Mouse (Mus musculus): Measurements from ENCODE around the gene Scg2. TPM values are rescaled to one million over a fixed set of nuclear protein-coding genes. Genes with fewer than 3 reads are reported as not detected.

Gene Scg2
- polyA plus RNA-seq, 1 experiment from 2014 or later = 53.8 TPM

DNA sequence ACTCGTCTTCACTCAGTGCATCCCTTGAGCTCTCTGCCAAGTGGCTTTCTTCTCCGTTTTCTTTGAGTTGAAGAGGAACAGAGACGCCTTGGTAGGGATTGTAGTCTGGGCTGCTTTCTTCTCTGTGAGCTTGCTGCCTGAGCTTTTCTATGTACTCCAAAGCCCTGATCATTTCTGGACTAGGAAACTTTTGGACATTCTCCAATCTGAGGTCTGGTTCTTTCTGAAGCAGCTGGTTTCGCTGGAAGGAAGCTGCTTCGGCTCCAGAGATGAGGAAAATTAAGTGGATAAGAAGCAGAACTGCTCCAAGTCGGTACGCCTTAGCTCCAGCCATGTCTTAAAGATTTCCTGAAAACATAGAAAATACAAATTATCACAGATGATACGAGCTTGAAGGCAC lies 3.2 kb downstream of the Scg2 start:
- no peak overlapping the region for H3K4me3 ChIP-seq
- H3K9me3 ChIP-seq = no peaks in the 10 kb centered on the region
- H3K9ac ChIP-seq (replicated peaks) = no peak overlapping the region
- no peak overlapping the region for H3K27ac ChIP-seq (replicated peaks)
- peaks cover 2% of the 10 kb centered on the region; the same call in 1 of the 2 replicates for H3K4me1 ChIP-seq
- no peaks in the 10 kb centered on the region for H3K36me3 ChIP-seq
- no peaks in the 10 kb centered on the region for H3K27me3 ChIP-seq
- no peak overlapping the region for H3K4me2 ChIP-seq (replicated peaks)
- ATAC-seq (replicated peaks) = no peak
- WGBS = 82% methylated on average over 8 of the region's 8 CpGs

DNA sequence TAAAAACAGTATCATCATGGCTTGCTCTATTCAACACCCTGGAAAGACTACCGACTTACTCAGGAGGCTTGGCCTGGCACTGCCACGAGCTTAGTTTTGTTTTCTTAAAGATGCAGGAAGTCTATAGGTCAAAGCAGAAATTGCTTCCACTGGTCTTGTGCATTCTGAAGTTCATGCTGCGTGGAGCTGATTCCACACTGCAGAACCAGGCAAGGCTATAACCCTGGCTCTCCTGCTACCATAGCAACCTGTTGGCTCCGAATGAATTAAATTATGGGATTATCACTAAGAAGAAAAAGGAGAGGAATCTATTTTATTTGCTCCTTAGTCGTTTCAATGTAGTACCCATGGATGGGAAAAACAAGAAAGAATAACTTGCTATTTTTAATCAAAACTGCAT lies 10.9 kb downstream of the Scg2 start:
- no peaks in the 10 kb centered on the region for H3K4me1 ChIP-seq
- 47% methylated on average over 5 of the region's 5 CpGs for WGBS
- no peak overlapping the region for H3K4me3 ChIP-seq
- no peak overlapping the region for H3K9ac ChIP-seq (replicated peaks)
- no peak overlapping the region for H3K27ac ChIP-seq (replicated peaks)
- H3K36me3 ChIP-seq = no peaks in the 10 kb centered on the region
- ATAC-seq (replicated peaks) = no peak
- H3K4me2 ChIP-seq (replicated peaks) = no peak overlapping the region
- H3K9me3 ChIP-seq = no peaks in the 10 kb centered on the region
- H3K27me3 ChIP-seq = no peaks in the 10 kb centered on the region

DNA sequence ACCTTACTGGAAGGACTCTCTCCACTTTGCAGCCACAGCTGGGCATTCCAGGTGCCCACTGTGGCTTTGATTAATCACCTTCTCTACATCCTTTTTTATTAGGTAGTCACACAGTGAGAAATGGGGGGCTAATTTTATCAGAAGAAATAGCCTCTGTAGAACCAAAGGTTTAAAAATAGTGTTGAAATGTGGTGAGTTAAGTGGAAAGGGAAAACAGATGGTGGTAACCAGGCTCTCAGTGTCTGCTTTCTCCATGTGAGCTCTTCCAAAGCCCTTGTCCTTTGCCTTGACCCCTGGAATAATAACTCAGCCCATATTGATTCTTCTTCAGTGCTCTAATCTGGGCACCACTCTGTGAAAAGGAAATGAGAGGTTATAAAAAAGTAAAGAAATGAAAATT lies 24.4 kb downstream of the Scg2 start:
- H3K9me3 ChIP-seq = no peaks in the 10 kb centered on the region
- H3K4me3 ChIP-seq = no peak overlapping the region
- no peak overlapping the region for H3K9ac ChIP-seq (replicated peaks)
- H3K4me2 ChIP-seq (replicated peaks) = no peak overlapping the region
- no peaks in the 10 kb centered on the region for H3K27me3 ChIP-seq
- ATAC-seq (replicated peaks) = no peak
- no peaks in the 10 kb centered on the region for H3K4me1 ChIP-seq
- no peak overlapping the region for H3K27ac ChIP-seq (replicated peaks)
- no peaks in the 10 kb centered on the region for H3K36me3 ChIP-seq

DNA sequence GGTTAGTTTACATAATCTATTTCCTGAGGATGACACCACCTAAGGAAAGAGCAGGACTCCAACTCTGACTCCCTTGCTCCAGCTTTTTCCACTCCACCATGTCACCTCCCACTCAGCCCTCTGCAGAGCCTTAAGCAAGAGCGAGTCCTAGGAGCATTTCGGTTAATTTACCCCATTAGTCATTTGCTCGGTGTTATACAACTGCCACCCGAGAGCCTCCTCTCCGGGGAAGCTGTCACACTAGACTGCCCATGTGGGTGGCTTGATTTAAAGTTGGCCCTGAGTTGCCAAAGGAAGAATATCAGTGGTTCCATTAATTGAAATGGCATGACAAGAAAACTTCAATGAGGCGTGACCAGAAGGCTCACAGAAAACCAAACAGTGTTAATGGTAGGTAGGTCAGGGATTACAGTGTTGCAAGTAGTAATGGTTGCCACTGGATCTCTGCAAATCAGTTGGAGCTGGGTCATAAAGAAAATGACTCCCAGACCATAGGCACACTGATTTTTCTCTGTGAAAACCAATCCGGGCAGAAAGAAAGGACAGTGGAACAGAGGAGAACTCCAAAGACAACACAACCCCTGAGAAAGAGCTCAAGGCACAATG lies 33.5 kb downstream of the Scg2 start:
- WGBS = 80% methylated on average over 7 of the region's 7 CpGs
- no peaks in the 10 kb centered on the region for H3K27me3 ChIP-seq
- no peak overlapping the region for H3K4me3 ChIP-seq
- ATAC-seq (replicated peaks) = no peak
- no peak overlapping the region for H3K9ac ChIP-seq (replicated peaks)
- no peaks in the 10 kb centered on the region for H3K4me1 ChIP-seq
- no peak overlapping the region for H3K27ac ChIP-seq (replicated peaks)
- no peak overlapping the region for H3K4me2 ChIP-seq (replicated peaks)
- no peaks in the 10 kb centered on the region for H3K36me3 ChIP-seq
- no peaks in the 10 kb centered on the region for H3K9me3 ChIP-seq

DNA sequence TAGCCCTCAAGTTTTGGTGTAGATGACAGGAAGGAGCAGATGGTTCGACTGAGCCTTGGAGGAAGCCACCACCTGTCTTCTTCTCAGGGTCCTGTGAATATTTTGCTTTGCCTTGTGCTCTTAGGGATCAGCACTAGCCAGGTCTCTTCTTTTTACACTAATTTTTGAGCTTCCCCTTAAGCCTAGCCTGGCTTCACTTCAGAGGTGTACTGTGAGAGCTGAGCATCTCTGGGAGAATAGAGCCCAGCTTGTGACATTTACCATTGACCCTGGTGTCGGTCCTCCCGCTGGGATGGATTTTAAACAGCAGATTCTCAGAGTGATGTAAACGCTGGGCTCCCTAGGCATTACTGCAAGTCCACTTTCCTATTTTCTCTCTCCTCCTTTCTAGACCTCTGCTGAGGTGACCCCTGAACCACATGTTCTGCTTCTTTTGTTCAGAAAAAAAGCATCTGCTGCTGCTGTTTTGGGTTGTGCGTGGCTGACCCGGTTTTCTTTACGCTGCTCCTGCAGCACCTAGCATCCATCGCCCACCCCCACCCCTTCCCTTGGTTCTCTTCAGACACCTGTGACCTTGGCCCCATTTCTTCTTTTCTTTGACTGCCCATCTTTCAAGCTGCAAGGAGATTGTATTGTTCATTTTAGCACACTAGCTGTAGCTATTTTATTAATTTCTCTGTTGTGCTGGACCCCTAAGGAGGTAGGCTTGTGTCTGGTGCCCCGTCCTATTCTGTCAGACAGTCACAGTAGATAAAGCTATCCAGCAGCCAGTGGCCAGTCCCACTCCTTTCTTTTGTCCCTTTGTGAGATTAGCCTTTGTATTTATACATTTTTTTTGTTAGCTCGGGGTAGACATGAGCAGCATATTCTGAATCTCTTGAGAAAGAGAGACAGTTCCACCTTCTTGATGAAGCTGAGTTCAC lies 38.6 kb downstream of the Scg2 start:
- no peaks in the 10 kb centered on the region for H3K9me3 ChIP-seq
- 0 out of 2 replicates have a peak, but pooled peaks have one; percentile 43 for ATAC-seq (replicated peaks)
- no peak overlapping the region for H3K4me3 ChIP-seq
- no peak overlapping the region for H3K9ac ChIP-seq (replicated peaks)
- WGBS = 42% methylated on average over 10 of the region's 10 CpGs
- no peaks in the 10 kb centered on the region for H3K36me3 ChIP-seq
- no peaks in the 10 kb centered on the region for H3K27me3 ChIP-seq
- H3K4me2 ChIP-seq (replicated peaks) = no peak overlapping the region
- no peaks in the 10 kb centered on the region for H3K4me1 ChIP-seq
- no peak overlapping the region for H3K27ac ChIP-seq (replicated peaks)

DNA sequence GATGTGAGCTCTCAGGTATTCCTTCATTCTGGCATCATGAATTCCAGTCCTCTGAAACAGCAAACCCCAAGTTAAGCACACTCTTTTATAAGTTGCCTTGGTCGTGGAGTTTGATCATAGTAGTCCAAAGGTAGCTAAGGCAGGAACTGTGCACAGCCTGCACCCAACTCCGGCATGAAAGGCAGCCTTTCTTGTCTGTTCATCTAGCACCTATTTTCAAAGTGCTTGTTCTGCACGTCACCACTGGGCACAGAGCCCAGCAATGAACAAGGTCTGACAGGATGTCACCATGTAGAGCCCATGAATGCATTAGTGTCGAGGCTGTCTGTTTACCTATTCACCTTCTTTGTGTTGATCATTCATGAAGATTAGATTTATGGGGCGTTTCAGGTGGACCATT lies 39.6 kb downstream of the Scg2 start:
- 69% methylated on average over 5 of the region's 5 CpGs for WGBS
- Histone ChIP-seq H3K9ac (replicated peaks) (no peak overlapping the region), H3K4me2 (replicated peaks) (no peak overlapping the region), H3K27me3 (no peaks in the 10 kb centered on the region), H3K4me3 (no peak overlapping the region), H3K36me3 (no peaks in the 10 kb centered on the region), H3K9me3 (no peaks in the 10 kb centered on the region), H3K4me1 (no peaks in the 10 kb centered on the region), H3K27ac (replicated peaks) (no peak overlapping the region)
- no peak for ATAC-seq (replicated peaks)

Other genes starting within 250 kb of the Scg2 start
- not detected in 2 replicates for gene Ap1s3, start 231.9 kb upstream of the Scg2 start, polyA plus RNA-seq (2015; fragmentation: Nextera tagmentation; extraction: Ambion mirVana)